ENCODE assay signal across 9 mouse cellular contexts in the genomic region with DNA sequence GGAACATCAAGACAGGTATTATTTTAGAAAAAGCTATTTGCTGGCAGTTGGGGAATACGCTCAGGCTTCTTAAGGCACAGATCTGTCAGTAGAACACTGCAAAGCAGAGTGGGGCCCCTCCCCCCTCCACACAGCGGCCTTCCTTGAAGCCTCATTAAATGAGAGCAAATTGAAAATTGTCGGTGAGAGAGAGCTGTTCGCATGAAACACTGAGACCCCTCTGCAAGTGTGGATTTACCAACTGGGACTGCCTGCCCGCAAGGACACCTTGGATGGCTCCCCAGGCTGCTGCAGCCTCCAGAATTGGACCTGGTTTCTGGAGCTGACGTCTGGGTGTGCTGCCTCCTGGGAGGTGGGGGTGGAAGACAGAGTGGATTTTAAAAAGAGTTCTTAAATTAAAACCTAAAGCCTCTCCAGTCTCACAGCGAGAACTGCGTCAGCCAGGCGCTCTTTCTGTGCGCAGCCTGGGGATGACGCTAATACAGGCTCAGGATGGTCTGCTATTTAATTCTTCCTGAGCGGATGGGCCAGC. TPM values are rescaled to one million over a fixed set of nuclear protein-coding genes. Genes with fewer than 3 reads are reported as not detected.
A peak's percentile ranks its signal among the peaks of the same experiment; 100 is the strongest.
DNase-seq lines count a peak whose midpoint lies in the region; ATAC-seq lines count a peak whose summit lies in the region.
"Had no signal": no experiment of that assay in that cellular context is flagged by ENCODE, and none has a peak within 500 bp of the region (broad histone marks: within the 10 kb centered on the region; RNA-seq: fewer than 3 reads in every experiment).

No protein-coding gene starts in this region.

- peak; percentile 29 to 45 for DNase-seq in cerebellum, postnatal 14 days
- DNase-seq in cerebellum, adult 9-10 months: no peak
- DNase-seq in left cerebral cortex, adult 11 months (ENCODE audit: low spot score): peak; percentile 32
- no peak for DNase-seq in gastrocnemius, postnatal 4 days (ENCODE audit: low spot score in 2 of 2)
- DNase-seq in adipocyte (ENCODE audit: low spot score): no peak
- DNase-seq in B cell, adult 2 months: no peak

- peaks cover 34% of the 10 kb centered on the region for H3K4me1 ChIP-seq in forebrain, embryonic 16.5 days (replicated peaks; ENCODE audit: control insufficient read depth, insufficient read depth, low read length)
- peaks cover 33% of the 10 kb centered on the region for H3K4me1 ChIP-seq in neural tube, embryonic 15.5 days

- ATAC-seq in forebrain, embryonic 16.5 days: peak; percentile 73
- peak; percentile 83 for ATAC-seq in neural tube, embryonic 15.5 days (ENCODE audit: low FRiP score)

- peak overlapping the region; percentile 26; the same call in 1 of the 2 replicates for H3K4me3 ChIP-seq in forebrain, embryonic 16.5 days (replicated peaks; ENCODE audit: low read length)
- H3K4me3 ChIP-seq in neural tube, embryonic 15.5 days (replicated peaks): no peak overlapping the region

- WGBS in forebrain, embryonic 16.5 days: 21% methylated on average over 12 of the region's 12 CpGs
- 25% methylated on average over 12 of the region's 12 CpGs for WGBS in neural tube, embryonic 15.5 days

- peak overlapping the region; percentile 85 for H3K27ac ChIP-seq in forebrain, embryonic 16.5 days (ENCODE audit: low read length)
- H3K27ac ChIP-seq in neural tube, embryonic 15.5 days (replicated peaks): peak overlapping the region; percentile 70
- H3K27ac ChIP-seq: liver, embryonic 14.5 days had no signal

- H3K27me3 ChIP-seq in forebrain, embryonic 16.5 days (replicated peaks; ENCODE audit: control insufficient read depth, insufficient read depth, low read length): no peaks in the 10 kb centered on the region
- no peaks in the 10 kb centered on the region for H3K27me3 ChIP-seq in neural tube, embryonic 15.5 days (replicated peaks)

- no peaks in the 10 kb centered on the region for H3K36me3 ChIP-seq in forebrain, embryonic 16.5 days (ENCODE audit: control insufficient read depth, insufficient read depth)
- no peaks in the 10 kb centered on the region for H3K36me3 ChIP-seq in neural tube, embryonic 15.5 days

- peak overlapping the region; percentile 47 for H3K4me2 ChIP-seq in forebrain, embryonic 16.5 days (ENCODE audit: low read length)
- peak overlapping the region; percentile 46 for H3K4me2 ChIP-seq in neural tube, embryonic 15.5 days

- peak overlapping the region; percentile 27 for H3K9ac ChIP-seq in forebrain, embryonic 16.5 days (replicated peaks; ENCODE audit: low read depth, low read length)
- H3K9ac ChIP-seq in neural tube, embryonic 15.5 days (replicated peaks): no peak overlapping the region
- H3K9ac ChIP-seq: liver, embryonic 14.5 days had no signal

- no peaks in the 10 kb centered on the region for H3K9me3 ChIP-seq in forebrain, embryonic 16.5 days (ENCODE audit: control insufficient read depth, low read length)
- no peaks in the 10 kb centered on the region for H3K9me3 ChIP-seq in neural tube, embryonic 15.5 days (replicated peaks)

RNA-seq across cellular contexts. Expression of a gene that starts 46.9 kb away (rescaled TPM):
- 173 and 180 TPM in 2 replicates for polyA plus RNA-seq in forebrain, embryonic 16.5 days (2015; fragmentation: Nextera tagmentation; extraction: Ambion mirVana)
- polyA plus RNA-seq in neural tube, embryonic 15.5 days (2015; fragmentation: Nextera tagmentation; extraction: Ambion mirVana): 152 and 181 TPM in 2 replicates
- 1 to 10 TPM in 1 of 2 experiments, under 1 TPM in 1; 0.54 to 1.1 TPM for total RNA-seq in gastrocnemius, postnatal 4 days (2021)

Comparison
In these comparisons a context has a peak if more than half of its experiments do, and no peak if none do; other contexts are left out.
1. DNase-seq: peak in cerebellum, postnatal 14 days (2 of 2) and left cerebral cortex, adult 11 months (single experiment); none in cerebellum, adult 9-10 months (single experiment), gastrocnemius, postnatal 4 days (0 of 2), adipocyte (single experiment) and B cell, adult 2 months (0 of 2).